ENCODE assay signal across 16 mouse cellular contexts in the genomic region with DNA sequence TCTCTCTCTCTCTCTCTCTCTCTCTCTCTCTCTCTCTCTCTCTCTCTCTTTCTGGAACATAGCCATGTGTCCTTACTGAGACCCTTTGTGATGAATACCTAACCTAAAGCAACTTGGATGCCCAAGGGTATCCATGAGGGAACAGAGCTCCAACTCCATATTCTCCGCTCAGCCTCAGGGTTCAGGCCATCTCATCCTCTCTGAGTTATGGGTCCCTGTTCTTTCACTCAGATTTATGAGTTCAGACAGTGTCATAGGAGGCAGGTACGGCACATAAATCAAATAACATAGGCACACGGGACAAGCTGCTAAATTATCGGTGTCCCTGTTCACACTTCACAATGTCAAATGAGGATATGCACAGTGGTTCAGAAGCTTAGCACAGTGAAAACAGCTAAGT.
"Had no signal": no experiment of that assay in that cellular context is flagged by ENCODE, and none has a peak within 500 bp of the region (broad histone marks: within the 10 kb centered on the region; RNA-seq: fewer than 3 reads in every experiment).

No protein-coding gene starts in this region.

- H3K4me3 ChIP-seq: midbrain, embryonic 13.5 days; midbrain, embryonic 15.5 days had no signal

- H3K9ac ChIP-seq: liver, embryonic 14.5 days; lung, embryonic 14.5 days; midbrain, embryonic 13.5 days; midbrain, embryonic 15.5 days had no signal

- H3K27ac ChIP-seq: liver, embryonic 14.5 days; midbrain, embryonic 13.5 days; midbrain, embryonic 15.5 days had no signal

- H3K36me3 ChIP-seq: midbrain, embryonic 13.5 days; midbrain, embryonic 15.5 days had no signal

- DNase-seq: lung, adult 18-20 months; lung, embryonic 14.5 days; lung, postnatal 10 days; lung, postnatal 4 days; retina, postnatal 1 day; right cerebral cortex, adult 18-20 months; right cerebral cortex, postnatal 25 days; right cerebral cortex, postnatal 4 days; spleen, adult 18-20 months; thymus, adult 18-20 months; thymus, postnatal 14 days; thymus, postnatal 36 days had no signal

- H3K4me2 ChIP-seq: lung, embryonic 14.5 days; midbrain, embryonic 11.5 days; midbrain, embryonic 13.5 days; midbrain, embryonic 15.5 days had no signal

- H3K27me3 ChIP-seq: midbrain, embryonic 13.5 days; midbrain, embryonic 15.5 days had no signal

- ATAC-seq: midbrain, embryonic 13.5 days; midbrain, embryonic 15.5 days had no signal

- H3K9me3 ChIP-seq: midbrain, embryonic 13.5 days; midbrain, embryonic 15.5 days had no signal

- H3K4me1 ChIP-seq: midbrain, embryonic 13.5 days; midbrain, embryonic 15.5 days had no signal
